Mouse (Mus musculus) olfactory bulb, adult 2 months (tissue): ENCODE data around the gene Rorc. TPM values are rescaled to one million over a fixed set of nuclear protein-coding genes. Genes with fewer than 3 reads are reported as not detected.

Experiments used
- H3K27ac ChIP-seq: fragments of 200-500 bp; 2 replicates; pipeline ENCODE4 v1.5.1; 2012; ENCODE audit warnings: low read depth, low read length; ENCODE audit not compliant: insufficient read depth
- H3K4me1 ChIP-seq: fragments of 200-500 bp; 2 replicates; pipeline ENCODE4 v1.6.1; 2012; ENCODE audit warnings: low read length; ENCODE audit not compliant: control insufficient read depth, insufficient read depth
- H3K4me3 ChIP-seq: fragments of 200-500 bp; 2 replicates; pipeline ENCODE4 v1.5.1; 2012; ENCODE audit warnings: mild to moderate bottlenecking, low read depth, low read length, moderate library complexity; ENCODE audit not compliant: insufficient read depth
- CTCF ChIP-seq: fragments of 200-500 bp; IDR thresholded peaks from 2 replicates; pipeline ENCODE4 v1.5.1; 2012; ENCODE audit warnings: low read depth, mild to moderate bottlenecking, low read length, moderate library complexity; ENCODE audit not compliant: insufficient read depth
- POLR2A ChIP-seq: fragments of 200-500 bp; IDR thresholded peaks from 2 replicates; pipeline ENCODE4 v1.6.1; 2012; ENCODE audit warnings: mild to moderate bottlenecking, low read depth, low read length, moderate library complexity; ENCODE audit not compliant: insufficient read depth
- WGBS: fragments of 180-500 bp; shearing (Covaris S2); methylation state at CpG from one replicate; pipeline ENCODE4 v1.1.7; 2018; 5-methylcytosine and 5-hydroxymethylcytosine counted together
- polyA plus RNA-seq: library from polyadenylated mRNA; stranded (reverse); fragments of >200 nt; gene quantifications from 2 replicates; pipeline ENCODE4 v1.2.4, GENCODE M21; 2012; ENCODE audit warnings: low replicate concordance; ENCODE audit not compliant: missing spikeins, insufficient read depth, insufficient read length

Gene Rorc
- polyA plus RNA-seq, 1 experiment: 118 TPM

DNA sequence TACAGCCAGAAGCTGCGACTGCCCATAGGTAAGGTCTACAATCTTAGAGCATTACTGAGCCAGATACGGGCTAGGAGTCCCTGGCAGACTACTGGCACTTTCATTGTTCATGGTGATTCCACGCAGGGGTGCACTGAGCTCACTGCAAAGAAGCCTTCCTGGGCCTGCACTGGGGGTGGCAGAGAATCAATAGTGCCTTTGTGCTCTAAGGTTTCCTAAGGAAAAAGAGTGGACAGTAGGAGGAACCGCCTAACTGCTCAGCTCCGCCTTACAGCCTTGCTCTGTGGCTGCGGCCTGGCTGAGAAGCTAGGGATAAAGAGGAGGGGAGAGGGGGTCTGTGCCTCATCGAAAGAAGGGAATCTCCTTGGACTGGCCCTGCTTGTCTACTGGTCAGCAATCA, 10.5 kb upstream of the Rorc start, which contains the start of gene C2cd4d:
C2cd4d (plus strand) TSS at position 301 of the 400 bp plus-strand sequence.
- peak within 1 kb of the TSS; percentile 57 for H3K4me3 ChIP-seq
- H3K4me1 ChIP-seq: peaks cover 17% of the 10 kb centered on the region
- WGBS: 72% methylated on average over 7 of the region's 7 CpGs
- TF ChIP-seq POLR2A (no peak), CTCF (no peak)
- H3K27ac ChIP-seq: no peak within 1 kb of the TSS

DNA sequence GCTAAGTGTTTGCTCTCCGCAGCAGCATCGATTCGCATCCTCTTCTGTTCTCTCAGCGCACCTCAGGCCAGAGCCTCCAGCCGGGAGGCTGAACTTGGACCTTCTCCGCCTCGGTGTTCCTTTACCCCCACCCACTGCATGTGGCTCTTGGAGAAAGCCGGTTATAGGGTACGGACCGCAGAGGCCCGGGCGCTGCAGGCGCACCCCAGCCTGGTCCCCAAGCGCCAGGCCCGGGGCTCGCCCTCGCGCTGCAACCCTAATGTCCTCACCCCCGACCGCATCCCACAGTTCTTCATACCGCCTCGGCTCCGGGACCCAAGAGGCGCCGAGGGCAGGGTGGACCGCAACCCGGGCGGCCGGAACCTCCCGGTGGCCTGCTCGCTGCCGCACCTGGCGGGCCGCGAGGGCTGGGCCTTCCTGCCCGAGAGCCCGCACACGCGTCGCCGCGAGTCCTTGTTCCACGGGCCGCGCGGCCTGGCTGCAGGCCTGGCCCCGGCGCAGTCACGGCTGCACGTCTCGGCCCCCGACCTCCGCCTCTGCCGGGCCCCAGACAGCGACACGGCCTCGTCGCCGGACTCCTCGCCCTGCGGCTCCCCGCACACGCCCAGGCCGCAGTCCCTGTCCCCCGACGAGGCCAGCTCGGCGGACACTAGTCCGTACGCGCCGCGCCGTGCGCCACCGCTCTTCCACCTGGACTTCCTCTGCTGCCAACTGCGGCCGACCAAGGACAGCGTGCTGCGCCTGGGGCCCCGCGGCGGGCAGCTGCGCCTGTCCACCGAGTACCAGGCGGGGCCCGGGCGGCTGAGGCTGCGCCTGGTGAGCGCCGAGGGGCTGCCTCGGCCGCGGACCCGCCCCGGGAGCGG, 9.1 kb upstream of the Rorc start:
- H3K4me1 ChIP-seq: peaks cover 17% of the 10 kb centered on the region
- H3K4me3 ChIP-seq: peak overlapping the region; percentile 57
- TF ChIP-seq CTCF (no peak), POLR2A (no peak)
- H3K27ac ChIP-seq: no peak overlapping the region
- WGBS: 9% methylated on average over 97 of the region's 97 CpGs

DNA sequence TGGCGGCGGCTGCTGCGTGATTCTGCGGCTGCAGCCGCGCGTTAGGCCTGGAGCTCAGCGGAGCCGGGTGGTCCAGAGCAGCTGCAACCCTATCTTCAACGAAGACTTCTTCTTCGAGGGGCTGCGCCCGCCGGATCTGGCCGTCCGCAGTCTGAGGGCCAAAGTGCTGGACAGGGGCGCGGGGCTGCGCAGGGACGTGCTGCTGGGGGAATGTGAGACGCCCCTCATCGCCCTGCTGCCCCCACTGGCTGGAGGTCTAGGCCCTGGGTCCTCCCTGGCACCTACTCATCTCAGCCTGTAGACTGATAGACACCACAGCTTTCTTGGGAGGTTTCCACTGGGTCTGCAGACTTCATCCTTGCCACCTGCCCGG, 8.5 kb upstream of the Rorc start:
- peaks cover 17% of the 10 kb centered on the region for H3K4me1 ChIP-seq
- peak overlapping the region; percentile 57 for H3K4me3 ChIP-seq
- TF ChIP-seq CTCF: no peak
- TF ChIP-seq POLR2A: no peak
- 9% methylated on average over 23 of the region's 23 CpGs for WGBS
- H3K27ac ChIP-seq: no peak overlapping the region

GRCm38 (mm10) chr3:94366761-94367160, 5.8 kb upstream of the Rorc start:
- H3K4me1 ChIP-seq: peaks cover 20% of the 10 kb centered on the region
- 23% methylated on average over 3 of the region's 3 CpGs for WGBS
- no peak overlapping the region for H3K27ac ChIP-seq
- TF ChIP-seq POLR2A: no peak
- TF ChIP-seq CTCF: 0 out of 2 replicates have a peak, but pooled peaks have one; percentile 35
- no peak overlapping the region for H3K4me3 ChIP-seq

DNA sequence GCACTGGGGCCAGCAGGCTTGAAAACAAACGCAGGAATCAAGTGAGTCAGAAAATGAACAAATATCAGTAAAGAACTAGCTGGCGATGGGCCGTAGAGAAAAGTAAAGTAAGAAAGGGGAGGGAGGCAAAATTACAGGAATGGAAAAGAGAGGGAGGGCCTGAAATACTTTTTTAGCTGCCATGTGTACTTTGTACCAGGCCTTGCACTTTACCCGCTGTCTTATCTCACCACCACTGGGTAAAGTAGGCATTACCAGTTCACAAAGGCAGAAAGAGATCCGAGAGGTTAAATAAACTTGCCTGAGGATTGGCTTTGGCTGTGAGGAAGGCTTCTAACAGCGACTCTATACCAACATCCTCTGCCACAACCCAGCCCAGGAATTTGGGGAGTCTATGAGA, 5.1 kb upstream of the Rorc start:
- Histone ChIP-seq H3K27ac (no peak overlapping the region), H3K4me3 (no peak overlapping the region), H3K4me1 (peaks cover 18% of the 10 kb centered on the region)
- 83% methylated on average over 6 of the region's 6 CpGs for WGBS
- TF ChIP-seq POLR2A: no peak
- no peak for TF ChIP-seq CTCF

DNA sequence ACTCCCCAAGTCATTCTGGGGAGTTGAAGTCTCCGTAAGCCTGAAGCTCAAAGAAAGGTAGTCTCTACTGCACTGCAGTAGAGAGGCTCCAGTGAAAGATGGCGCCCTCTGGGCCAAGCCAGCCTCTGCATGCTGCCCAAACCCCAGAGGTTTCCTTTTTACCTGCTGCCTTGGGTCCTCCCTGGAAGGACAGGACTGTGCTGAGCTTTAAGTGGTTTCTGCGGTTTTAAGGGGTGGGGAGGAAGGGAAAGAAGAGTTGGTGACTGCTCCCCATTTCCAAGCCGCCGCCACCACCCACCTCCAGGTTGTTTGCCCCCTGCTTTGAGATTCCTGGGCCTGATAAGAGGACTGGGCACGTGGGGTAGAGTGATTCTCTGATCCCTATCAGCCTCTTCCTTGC, 4.0 kb upstream of the Rorc start:
- 84% methylated on average over 6 of the region's 6 CpGs for WGBS
- H3K27ac ChIP-seq: no peak overlapping the region
- H3K4me1 ChIP-seq: peaks cover 22% of the 10 kb centered on the region
- no peak overlapping the region for H3K4me3 ChIP-seq
- TF ChIP-seq CTCF: no peak
- TF ChIP-seq POLR2A: no peak

- TF ChIP-seq CTCF (no peak), POLR2A (no peak)
- Histone ChIP-seq H3K4me3 (no peak overlapping the region), H3K4me1 (peaks cover 17% of the 10 kb centered on the region), H3K27ac (no peak overlapping the region)
- 59% methylated on average over 2 of the region's 2 CpGs for WGBS
These were observed 2.9 kb upstream of the Rorc start for GRCm38 (mm10) chr3:94369709-94370108.

GRCm38 (mm10) chr3:94371637-94372036, 957 bp upstream of the Rorc start:
- Histone ChIP-seq H3K4me3 (0 out of 2 replicates have a peak overlapping the region, but pooled peaks have one; percentile 18), H3K27ac (no peak overlapping the region), H3K4me1 (peaks cover 17% of the 10 kb centered on the region)
- 18% methylated on average over 11 of the region's 11 CpGs for WGBS
- no peak for TF ChIP-seq POLR2A
- TF ChIP-seq CTCF: no peak

GRCm38 (mm10) chr3:94372038-94372437, 556 bp upstream of the Rorc start:
- no peak for TF ChIP-seq POLR2A
- WGBS: 11% methylated on average over 3 of the region's 3 CpGs
- Histone ChIP-seq H3K27ac (no peak overlapping the region), H3K4me3 (no peak overlapping the region), H3K4me1 (peaks cover 17% of the 10 kb centered on the region)
